Mouse (Mus musculus): Measurements from ENCODE around the gene Rgl3.

- TF ChIP-seq CTCF (IDR thresholded peaks at IDR 0.05; ENCODE audit: control insufficient read depth, insufficient read depth, insufficient replicate concordance, low read depth, low read length) (no peak), POLR2A (IDR thresholded peaks at IDR 0.05; ENCODE audit: control insufficient read depth, low read depth, low read length) (no peak)
These were observed 41.1 kb upstream of the Rgl3 start for GRCm38 (mm10) chr9:22030386-22030785.

Data from testis, adult 2 months (tissue).